In the genomic region with DNA sequence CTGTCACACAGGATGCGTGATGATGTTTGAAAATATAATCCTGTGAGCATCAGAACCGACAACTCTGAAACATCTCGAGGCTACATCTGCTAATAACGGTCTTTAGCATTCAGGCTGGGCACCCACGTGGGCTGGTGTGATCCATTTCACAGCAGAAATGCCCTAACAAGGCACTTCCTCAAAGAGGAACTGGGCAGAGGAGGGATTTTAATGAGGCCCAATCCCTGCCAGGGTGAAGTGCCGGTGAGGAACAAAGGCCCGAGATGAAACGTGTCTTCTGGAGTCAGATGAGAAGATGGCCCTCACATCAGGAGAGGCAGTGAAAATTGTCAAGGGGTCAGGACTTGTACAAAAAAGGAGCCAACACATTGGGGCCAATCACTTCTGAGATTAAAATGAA, we compare ENCODE assay signal across 25 mouse cellular contexts.
DNase-seq lines count a peak whose midpoint lies in the region; ATAC-seq and TF ChIP-seq lines count a peak whose summit lies in the region.
"Had no signal": no experiment of that assay in that cellular context is flagged by ENCODE, and none has a peak within 500 bp of the region (broad histone marks: within the 10 kb centered on the region; RNA-seq: fewer than 3 reads in every experiment).

No protein-coding gene starts in this region.

- H3K36me3 ChIP-seq in midbrain, postnatal 0 days (ENCODE audit: insufficient read depth, low read length), result no peaks in the 10 kb centered on the region
- H3K36me3 ChIP-seq in intestine, embryonic 15.5 days, result no peaks in the 10 kb centered on the region
- H3K36me3 ChIP-seq: heart, embryonic 13.5 days; limb, embryonic 10.5 days; liver, embryonic 15.5 days; midbrain, embryonic 12.5 days; neural tube, embryonic 15.5 days had no signal

- no peaks in the 10 kb centered on the region for H3K4me1 ChIP-seq in midbrain, postnatal 0 days (ENCODE audit: insufficient read depth, low read length)
- H3K4me1 ChIP-seq in intestine, embryonic 15.5 days (replicated peaks), result no peaks in the 10 kb centered on the region
- H3K4me1 ChIP-seq: limb, embryonic 10.5 days; liver, embryonic 15.5 days had no signal

- ATAC-seq in midbrain, postnatal 0 days (ENCODE audit: low FRiP score), result 0 out of 2 replicates have a peak, but pooled peaks have one; percentile 32
- ATAC-seq in intestine, embryonic 15.5 days, result no peak
- ATAC-seq: hindbrain, postnatal 0 days; intestine, postnatal 0 days had no signal

- peak overlapping the region; percentile 67 for H3K27ac ChIP-seq in layer of hippocampus, adult 2 months
- H3K27ac ChIP-seq in midbrain, postnatal 0 days (ENCODE audit: low read depth, low read length), result no peak overlapping the region
- no peak overlapping the region for H3K27ac ChIP-seq in intestine, embryonic 15.5 days
- H3K27ac ChIP-seq: heart, adult 2 months; heart, embryonic 13.5 days; hindbrain, postnatal 0 days; limb, embryonic 10.5 days; liver, embryonic 15.5 days; midbrain, embryonic 12.5 days had no signal

- no peak overlapping the region for H3K4me2 ChIP-seq in midbrain, postnatal 0 days (ENCODE audit: low read depth, low read length, poor library complexity, severe bottlenecking)
- no peak overlapping the region for H3K4me2 ChIP-seq in intestine, embryonic 15.5 days (replicated peaks)
- H3K4me2 ChIP-seq: heart, embryonic 13.5 days; liver, embryonic 15.5 days; midbrain, embryonic 12.5 days; neural tube, embryonic 15.5 days had no signal

- no peak for DNase-seq in layer of hippocampus, adult 2 months (ENCODE audit: low spot score in 2 of 2)
- no peak for DNase-seq in layer of hippocampus, postnatal 14 days (ENCODE audit: low spot score in 2 of 2)
- DNase-seq in B cell, adult 2 months, result peak; percentile 52 to 56
- peak; percentile 71 for DNase-seq in brain, embryonic 14.5 days (ENCODE audit: low read depth)
- DNase-seq in midbrain, postnatal 0 days (ENCODE audit: low spot score), result no peak
- DNase-seq in cerebellum, adult 11-12 months, result no peak
- DNase-seq: adrenal gland, adult 2 months; cerebellum, adult 9-10 months; gastrocnemius, postnatal 25 days; heart, adult 2 months; heart, postnatal 14 days; kidney, postnatal 4 days; layer of hippocampus, adult 9-11 months; liver; lung, postnatal 4 days; right cerebral cortex, postnatal 25 days; thymus, postnatal 14 days had no signal

- no peaks in the 10 kb centered on the region for H3K27me3 ChIP-seq in midbrain, postnatal 0 days (ENCODE audit: insufficient read depth, low read length)
- no peaks in the 10 kb centered on the region for H3K27me3 ChIP-seq in intestine, embryonic 15.5 days (replicated peaks)
- H3K27me3 ChIP-seq: liver, embryonic 15.5 days; midbrain, embryonic 12.5 days; neural tube, embryonic 15.5 days had no signal

- H3K9me3 ChIP-seq in midbrain, postnatal 0 days (ENCODE audit: low read length), result no peaks in the 10 kb centered on the region
- H3K9me3 ChIP-seq in intestine, embryonic 15.5 days, result no peaks in the 10 kb centered on the region
- H3K9me3 ChIP-seq: heart, embryonic 13.5 days; limb, embryonic 10.5 days; liver, embryonic 15.5 days; midbrain, embryonic 12.5 days; neural tube, embryonic 15.5 days had no signal

- H3K4me3 ChIP-seq in layer of hippocampus, adult 2 months, result no peak overlapping the region
- H3K4me3 ChIP-seq in midbrain, postnatal 0 days (ENCODE audit: low read depth, low read length), result no peak overlapping the region
- H3K4me3 ChIP-seq in intestine, embryonic 15.5 days (replicated peaks), result no peak overlapping the region
- H3K4me3 ChIP-seq: heart, adult 2 months; heart, embryonic 13.5 days; limb, embryonic 10.5 days; liver, embryonic 15.5 days; midbrain, embryonic 12.5 days; neural tube, embryonic 15.5 days had no signal

- TF ChIP-seq POLR2A in brain, embryonic 14.5 days (IDR thresholded peaks at IDR 0.05; ENCODE audit: borderline replicate concordance, extremely low read depth, insufficient read depth, insufficient read length, poor library complexity, severe bottlenecking), result no peak

- no peak for TF ChIP-seq CTCF in layer of hippocampus, adult 2 months (conservative IDR thresholded peaks at IDR 0.05)
- TF ChIP-seq CTCF in brain, embryonic 14.5 days (IDR thresholded peaks at IDR 0.05; ENCODE audit: borderline replicate concordance, extremely low read depth, insufficient read depth, insufficient read length), result no peak
- no peak for TF ChIP-seq CTCF in midbrain, postnatal 0 days (IDR thresholded peaks at IDR 0.05)

- WGBS in midbrain, postnatal 0 days, result 46% methylated on average over 8 of the region's 8 CpGs
- 86% methylated on average over 8 of the region's 8 CpGs for WGBS in intestine, embryonic 15.5 days

- no peak overlapping the region for H3K9ac ChIP-seq in midbrain, postnatal 0 days (replicated peaks; ENCODE audit: low read length, poor library complexity, severe bottlenecking)
- H3K9ac ChIP-seq in intestine, embryonic 15.5 days, result no peak overlapping the region
- H3K9ac ChIP-seq: heart, embryonic 13.5 days; liver, embryonic 15.5 days; midbrain, embryonic 12.5 days; neural tube, embryonic 15.5 days had no signal

Comparison
In these comparisons a context has a peak if more than half of its experiments do, and no peak if none do; other contexts are left out.
1. DNase-seq: peak in B cell, adult 2 months (2 of 2) and brain, embryonic 14.5 days (single experiment); none in layer of hippocampus, adult 2 months (0 of 2), layer of hippocampus, postnatal 14 days (0 of 2), midbrain, postnatal 0 days (single experiment) and cerebellum, adult 11-12 months (single experiment).